Mouse (Mus musculus): ENCODE data around the gene Ms4a1.
"Not testable (repeated sequence)": the region's sequence is repeated elsewhere in the genome, so short reads cannot be mapped to it uniquely, and the experiment has no call there.

DNA sequence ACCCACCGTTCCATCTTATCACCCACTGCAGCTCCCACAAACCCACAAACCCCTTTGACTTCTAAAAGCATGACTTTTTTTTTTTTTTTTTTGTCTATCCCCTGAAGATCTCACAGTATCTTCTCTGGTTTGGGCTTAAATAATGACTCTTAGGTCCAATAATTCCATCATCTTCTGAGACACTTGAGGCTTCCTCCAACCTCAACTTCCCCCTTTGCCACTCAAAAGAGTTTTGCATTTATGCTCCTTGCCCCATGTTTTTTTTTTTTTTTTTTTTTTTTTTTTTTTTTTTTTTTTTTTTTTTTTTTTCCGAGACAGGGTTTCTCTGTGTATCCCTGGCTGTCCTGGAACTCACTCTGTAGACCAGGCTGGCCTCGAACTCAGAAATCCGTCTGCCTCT lies 3.1 kb downstream of the Ms4a1 start:
- TF ChIP-seq CTCF (IDR thresholded peaks at IDR 0.05; ENCODE audit: borderline replicate concordance, extremely low read depth, insufficient read depth, insufficient read length); POLR2A (IDR thresholded peaks at IDR 0.05; ENCODE audit: borderline replicate concordance, extremely low read depth, insufficient read depth, insufficient read length, poor library complexity, severe bottlenecking): not testable (repeated sequence)
